Mouse (Mus musculus) liver, adult (tissue): ENCODE results near the gene Sh3gl2.

Source experiments
- GATA4 ChIP-seq: IDR thresholded peaks from 2 replicates; pipeline ENCODE4 v1.6.1; 2014; ENCODE audit warnings: mild to moderate bottlenecking, low read length; ENCODE audit not compliant: insufficient replicate concordance

Gene Sh3gl2

GRCm38 (mm10) chr4:85326052-85326451 lies 121.1 kb downstream of the Sh3gl2 start:
- TF ChIP-seq GATA4, result no peak

GRCm38 (mm10) chr4:85334688-85335200 lies 129.8 kb downstream of the Sh3gl2 start:
- no peak for TF ChIP-seq GATA4

- TF ChIP-seq GATA4, result no peak
Measured at GRCm38 (mm10) chr4:85336356-85336755, 131.4 kb downstream of the Sh3gl2 start.

- TF ChIP-seq GATA4, result no peak
Measured at GRCm38 (mm10) chr4:85339126-85339525, 134.2 kb downstream of the Sh3gl2 start.

- TF ChIP-seq GATA4, result no peak
Measured at GRCm38 (mm10) chr4:85340686-85341085, 135.8 kb downstream of the Sh3gl2 start.

GRCm38 (mm10) chr4:85345911-85346310 lies 141.0 kb downstream of the Sh3gl2 start:
- TF ChIP-seq GATA4, result no peak

- TF ChIP-seq GATA4, result no peak
Measured at GRCm38 (mm10) chr4:85348079-85348643, 143.2 kb downstream of the Sh3gl2 start.

- no peak for TF ChIP-seq GATA4
Measured at GRCm38 (mm10) chr4:85362661-85363060, 157.7 kb downstream of the Sh3gl2 start.

GRCm38 (mm10) chr4:85363205-85363604 lies 158.3 kb downstream of the Sh3gl2 start:
- no peak for TF ChIP-seq GATA4

GRCm38 (mm10) chr4:85371036-85371435 lies 166.1 kb downstream of the Sh3gl2 start:
- no peak for TF ChIP-seq GATA4

GRCm38 (mm10) chr4:85374801-85375200 lies 169.9 kb downstream of the Sh3gl2 start:
- no peak for TF ChIP-seq GATA4

- TF ChIP-seq GATA4, result no peak
Measured at GRCm38 (mm10) chr4:85376187-85376586, 171.3 kb downstream of the Sh3gl2 start.

- TF ChIP-seq GATA4, result no peak
Measured at GRCm38 (mm10) chr4:85376610-85377009, 171.7 kb downstream of the Sh3gl2 start.

- no peak for TF ChIP-seq GATA4
Measured at GRCm38 (mm10) chr4:85385241-85385640, 180.3 kb downstream of the Sh3gl2 start.

- no peak for TF ChIP-seq GATA4
Measured at GRCm38 (mm10) chr4:85387676-85388075, 182.8 kb downstream of the Sh3gl2 start.

- TF ChIP-seq GATA4, result no peak
Measured at GRCm38 (mm10) chr4:85391795-85392194, 186.9 kb downstream of the Sh3gl2 start.

GRCm38 (mm10) chr4:85398765-85399164 lies 193.8 kb downstream of the Sh3gl2 start:
- no peak for TF ChIP-seq GATA4
